Mouse (Mus musculus) embryonic fibroblast, embryonic 13.5 days (primary cell): ENCODE data around the gene Gm21834.

Experiments
- CTCF ChIP-seq: IDR thresholded peaks from 2 replicates; pipeline ENCODE4 v1.5.1; 2011; ENCODE audit warnings: mild to moderate bottlenecking, control low read depth, low read length, moderate library complexity, borderline replicate concordance; ENCODE audit not compliant: insufficient read depth
- POLR2A ChIP-seq: IDR thresholded peaks from 2 replicates; pipeline ENCODE4 v1.6.1; 2011; ENCODE audit warnings: low read depth, mild to moderate bottlenecking, control low read depth, low read length, moderate library complexity

DNA sequence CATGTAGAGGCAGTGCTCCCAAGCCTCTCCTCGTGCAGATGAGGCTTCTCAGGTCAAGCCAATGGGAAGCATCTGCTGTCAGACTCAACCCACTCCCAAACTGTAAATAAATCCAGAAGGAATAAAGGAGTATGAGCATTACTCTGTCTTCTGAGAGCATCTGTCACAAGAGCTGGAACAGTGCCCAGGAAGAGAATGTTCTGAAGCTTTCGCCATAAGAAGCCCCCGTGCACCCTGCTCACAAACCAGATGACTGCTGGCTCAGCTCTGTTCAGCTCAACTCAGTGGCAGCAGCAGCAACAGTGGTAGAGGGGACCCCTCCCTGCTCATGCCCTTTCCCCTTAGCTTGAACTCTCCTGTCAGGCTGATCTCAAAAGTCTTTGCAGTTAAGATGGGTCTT, 47.2 kb downstream of the Gm21834 start:
- TF ChIP-seq POLR2A (no peak), CTCF (no peak)
